Mouse (Mus musculus): Measurements from ENCODE around the gene Zfp426. TPM values are rescaled to one million over a fixed set of nuclear protein-coding genes. Genes with fewer than 3 reads are reported as not detected.

Zfp426 gene
- total RNA-seq, 2 experiments from 2014 or later: 24.6 to 27.5 TPM

DNA sequence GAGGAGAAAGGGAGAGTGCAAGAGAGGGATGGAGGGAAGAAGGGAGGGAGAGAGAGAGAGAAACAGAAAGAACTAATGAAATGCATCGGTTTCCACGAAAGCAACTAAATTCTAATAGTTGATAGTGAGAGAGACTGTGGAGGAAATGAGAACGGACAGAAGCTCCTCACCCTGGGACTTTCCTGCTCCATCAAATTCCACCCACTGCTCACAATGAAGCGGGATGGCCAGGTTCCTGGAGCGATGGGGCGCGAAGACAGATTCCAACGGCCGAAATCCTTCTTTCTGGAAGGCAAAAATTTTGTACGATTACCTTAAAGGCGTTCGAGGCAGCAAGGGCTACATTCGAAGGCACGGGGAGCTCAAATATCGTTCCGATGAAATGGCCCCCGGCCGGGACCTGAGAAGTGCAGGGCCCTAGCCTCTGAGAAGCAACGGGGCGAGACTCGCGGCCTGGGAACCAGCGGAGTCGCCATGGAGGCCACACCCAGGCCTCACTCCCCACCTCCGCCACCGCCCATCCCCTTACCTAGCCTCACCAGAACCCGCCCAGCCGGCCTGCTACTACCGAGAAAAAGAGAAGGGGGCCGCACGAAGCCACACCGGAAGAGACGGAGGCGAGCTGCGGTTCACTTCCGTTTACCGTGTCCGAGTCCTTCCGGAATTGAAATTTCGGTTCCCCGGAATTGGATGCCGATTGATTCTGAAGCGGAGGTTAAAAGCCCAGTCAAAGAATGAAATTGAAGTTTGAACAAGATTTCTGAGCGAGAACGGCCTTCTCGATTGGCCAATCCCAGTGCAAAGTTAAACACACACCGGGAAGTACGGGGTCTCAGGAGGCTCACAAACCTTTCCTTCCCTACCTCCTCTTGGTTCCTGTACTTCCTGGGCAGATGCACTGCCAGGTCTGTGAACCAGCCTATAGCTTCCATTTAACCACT lies 32.9 kb downstream of the Zfp426 start, which contains the start of gene Zfp26:
Zfp26 (minus strand) TSS at position 786 of the 941 bp plus-strand sequence.
- peak; percentile 70 to 83 for DNase-seq (ENCODE audit: low spot score in 2 of 2)

DNA sequence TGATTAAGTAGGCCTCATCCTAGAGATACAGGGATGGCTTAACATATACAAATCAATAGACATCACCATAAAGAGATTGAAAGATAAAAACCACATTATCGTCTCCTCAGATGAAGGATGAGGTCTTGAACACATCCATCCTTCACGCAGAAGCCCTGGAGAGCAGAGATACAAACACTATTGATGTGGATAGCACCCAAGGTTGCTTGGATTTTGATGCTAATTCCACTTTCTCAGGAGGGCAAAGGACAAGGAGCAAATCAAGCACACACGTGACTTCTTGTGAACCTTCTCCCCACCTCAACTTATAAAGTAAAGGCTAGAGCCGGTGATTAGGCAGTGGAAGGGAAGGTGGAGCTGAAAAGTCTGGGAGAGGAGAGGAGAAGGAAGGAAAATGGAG lies 38.9 kb downstream of the Zfp426 start:
- DNase-seq (ENCODE audit: low spot score in 2 of 2): no peak

DNA sequence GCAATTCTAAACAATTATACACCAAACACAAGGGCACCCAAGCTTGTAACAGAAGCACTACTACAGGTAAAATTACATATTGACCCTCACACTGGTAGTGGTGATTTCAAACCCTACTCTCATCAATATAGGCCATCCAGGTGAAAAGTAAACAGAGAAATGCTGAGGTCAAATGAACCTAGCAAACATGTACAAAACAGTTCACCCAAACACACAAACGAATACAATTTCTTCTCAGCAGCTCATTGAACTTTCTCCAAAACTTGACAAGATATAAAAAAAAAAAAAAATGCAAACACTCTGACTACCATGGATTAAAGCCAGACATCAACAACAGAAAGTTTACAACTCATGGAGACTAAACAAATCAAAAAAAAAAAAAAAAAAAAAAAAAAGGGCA lies 41.1 kb downstream of the Zfp426 start:
- no peak for DNase-seq (ENCODE audit: low spot score in 2 of 2)

DNA sequence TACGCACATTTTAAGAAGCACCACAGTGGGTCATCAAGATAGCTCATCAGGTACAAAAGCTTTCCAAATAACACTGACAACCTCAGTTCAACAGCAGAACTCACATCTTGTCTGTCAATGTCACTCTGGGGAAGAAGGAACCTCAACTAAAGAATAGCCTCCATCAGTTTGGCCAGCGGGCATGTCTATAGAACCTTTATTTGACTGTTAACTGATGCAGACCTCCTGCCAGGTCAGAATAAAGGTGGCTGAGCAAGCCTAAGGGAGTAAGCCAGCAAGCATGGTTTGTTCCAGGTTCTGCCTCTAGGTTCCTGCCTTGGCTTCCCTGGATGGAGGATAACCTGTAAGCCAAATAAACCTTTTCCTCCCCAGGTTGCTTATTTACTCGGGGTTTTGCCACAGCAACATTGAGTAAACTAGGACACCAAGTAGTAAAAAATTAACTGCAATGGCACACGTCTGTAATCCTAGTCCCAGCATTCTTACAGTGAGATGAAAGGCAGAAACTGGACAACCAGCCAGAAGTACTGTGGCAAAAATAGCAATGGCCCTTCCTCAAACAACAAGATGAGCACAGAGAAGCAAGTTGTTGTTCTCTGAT lies 49.3 kb downstream of the Zfp426 start:
- no peak for DNase-seq (ENCODE audit: low spot score in 2 of 2)

DNA sequence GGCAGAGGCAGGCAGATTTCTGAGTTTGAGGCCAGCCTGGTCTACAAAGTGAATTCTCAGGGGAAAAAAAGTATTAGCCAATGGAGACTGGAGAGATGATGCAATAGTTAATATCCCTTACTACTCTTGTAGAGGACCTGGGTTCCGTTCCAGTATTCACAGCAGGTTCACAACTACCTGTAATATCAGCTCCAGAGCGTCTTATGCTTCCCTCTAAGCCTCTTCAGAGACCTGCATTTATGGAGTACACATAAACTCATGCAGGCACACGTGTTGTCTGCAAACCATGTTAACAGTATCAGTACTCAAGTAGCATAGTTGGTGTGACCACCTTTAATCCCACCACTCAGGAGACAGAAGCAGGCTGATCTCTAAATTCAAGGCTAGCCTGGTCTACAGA lies 62.5 kb downstream of the Zfp426 start:
- no peak for DNase-seq (ENCODE audit: low spot score in 2 of 2)

Other genes starting within 250 kb of the Zfp426 start
- gene Olfr39, start 210.4 kb downstream of the Zfp426 start, total RNA-seq (2021): not detected
- not detected for gene Olfr873, start 194.2 kb downstream of the Zfp426 start, total RNA-seq (2021)
- gene Olfr18, start 156.7 kb downstream of the Zfp426 start, total RNA-seq (2021): not detected
- 1 to 10 TPM; 9.3 to 9.6 TPM for gene Zfp560, start 107.6 kb downstream of the Zfp426 start, total RNA-seq (2021)
- 10 to 100 TPM; 21.2 to 26.0 TPM for gene Zfp26, start 32.6 kb downstream of the Zfp426 start, total RNA-seq (2021)
- 10 to 100 TPM; 41.6 to 45.7 TPM for gene Zfp266, start 28.7 kb upstream of the Zfp426 start, total RNA-seq (2021)
- gene Zfp846, start 88.5 kb upstream of the Zfp426 start, total RNA-seq (2021): 10 to 100 TPM; 17.1 to 18.0 TPM
- gene Ubl5, start 150.1 kb upstream of the Zfp426 start, total RNA-seq (2021): 100 to 1,000 TPM; 287 to 295 TPM
- 10 to 100 TPM; 22.5 to 22.7 TPM for gene Fbxl12, start 152.0 kb upstream of the Zfp426 start, total RNA-seq (2021)
- gene Pin1, start 159.3 kb upstream of the Zfp426 start, total RNA-seq (2021): 10 to 100 TPM; 33.9 to 34.8 TPM